Mouse (Mus musculus): ENCODE measurements around the gene Serpina3m. TPM values are rescaled to one million over a fixed set of nuclear protein-coding genes. Genes with fewer than 3 reads are reported as not detected.

Gene Serpina3m
- polyA plus RNA-seq, 1 experiment from 2014 or later: not detected

GRCm38 (mm10) chr12:104403968-104404367 lies 65.7 kb downstream of the Serpina3m start:
- H3K27me3 ChIP-seq: peaks cover 3% of the 10 kb centered on the region
- no peak overlapping the region for H3K4me2 ChIP-seq
- 0 out of 2 replicates have a peak, but pooled peaks cover 6% of the 10 kb centered on the region for H3K4me1 ChIP-seq
- no peak overlapping the region for H3K9ac ChIP-seq
- no peak overlapping the region for H3K27ac ChIP-seq
- H3K36me3 ChIP-seq: no peaks in the 10 kb centered on the region
- no peaks in the 10 kb centered on the region for H3K9me3 ChIP-seq
- H3K4me3 ChIP-seq: no peak overlapping the region
- WGBS: 79% methylated on average over 5 of the region's 5 CpGs
- no peak for ATAC-seq (ENCODE audit: insufficient number of reproducible peaks, insufficient read depth, low FRiP score, low TSS enrichment, low read depth)

GRCm38 (mm10) chr12:104406454-104406885 lies 68.2 kb downstream of the Serpina3m start, which contains the start of gene Serpina3n:
Serpina3n (plus strand) TSS chr12:104406729.
- Histone ChIP-seq H3K36me3 (no peaks in the 10 kb centered on the region), H3K4me2 (no peak within 1 kb of the TSS), H3K4me1 (no peaks in the 10 kb centered on the region), H3K27me3 (peaks cover 3% of the 10 kb centered on the region), H3K4me3 (no peak within 1 kb of the TSS), H3K27ac (no peak within 1 kb of the TSS), H3K9me3 (no peaks in the 10 kb centered on the region), H3K9ac (no peak within 1 kb of the TSS)
- WGBS: 56% methylated on average over 4 of the region's 4 CpGs
- ATAC-seq (ENCODE audit: insufficient number of reproducible peaks, insufficient read depth, low FRiP score, low TSS enrichment, low read depth): no peak

GRCm38 (mm10) chr12:104412507-104412906 lies 74.2 kb downstream of the Serpina3m start:
- WGBS: 85% methylated on average over 6 of the region's 6 CpGs
- Histone ChIP-seq H3K4me3 (no peak overlapping the region), H3K9me3 (no peaks in the 10 kb centered on the region), H3K27ac (no peak overlapping the region), H3K4me2 (no peak overlapping the region), H3K9ac (no peak overlapping the region), H3K4me1 (peaks cover 5% of the 10 kb centered on the region; the same call in 1 of the 2 replicates), H3K36me3 (no peaks in the 10 kb centered on the region), H3K27me3 (peaks cover 3% of the 10 kb centered on the region; the same call in 1 of the 2 replicates)
- ATAC-seq (ENCODE audit: insufficient number of reproducible peaks, insufficient read depth, low FRiP score, low TSS enrichment, low read depth): no peak

- WGBS: 70% methylated on average over 2 of the region's 2 CpGs
- Histone ChIP-seq H3K9me3 (no peaks in the 10 kb centered on the region), H3K4me2 (no peak overlapping the region), H3K4me1 (peaks cover 5% of the 10 kb centered on the region; the same call in 1 of the 2 replicates), H3K27me3 (no peaks in the 10 kb centered on the region), H3K9ac (no peak overlapping the region), H3K36me3 (no peaks in the 10 kb centered on the region), H3K4me3 (no peak overlapping the region), H3K27ac (no peak overlapping the region)
- no peak for ATAC-seq (ENCODE audit: insufficient number of reproducible peaks, insufficient read depth, low FRiP score, low TSS enrichment, low read depth)
Observed at GRCm38 (mm10) chr12:104414576-104414975, 76.3 kb downstream of the Serpina3m start.

- Histone ChIP-seq H3K9ac (no peak overlapping the region), H3K4me2 (no peak overlapping the region), H3K9me3 (no peaks in the 10 kb centered on the region), H3K27ac (no peak overlapping the region), H3K36me3 (no peaks in the 10 kb centered on the region), H3K4me3 (no peak overlapping the region), H3K27me3 (no peaks in the 10 kb centered on the region), H3K4me1 (peaks cover 5% of the 10 kb centered on the region; the same call in 1 of the 2 replicates)
- 40% methylated on average over 6 of the region's 6 CpGs for WGBS
- ATAC-seq (ENCODE audit: insufficient number of reproducible peaks, insufficient read depth, low FRiP score, low TSS enrichment, low read depth): no peak
Observed at GRCm38 (mm10) chr12:104415625-104416315, 77.5 kb downstream of the Serpina3m start.

GRCm38 (mm10) chr12:104418340-104419135 lies 80.3 kb downstream of the Serpina3m start:
- Histone ChIP-seq H3K9ac (no peak overlapping the region), H3K27me3 (no peaks in the 10 kb centered on the region), H3K36me3 (no peaks in the 10 kb centered on the region), H3K4me3 (peak overlapping the region; percentile 30), H3K4me2 (peak overlapping the region; percentile 57), H3K4me1 (peaks cover 5% of the 10 kb centered on the region; the same call in 1 of the 2 replicates), H3K27ac (no peak overlapping the region), H3K9me3 (no peaks in the 10 kb centered on the region)
- no peak for ATAC-seq (ENCODE audit: insufficient number of reproducible peaks, insufficient read depth, low FRiP score, low TSS enrichment, low read depth)
- WGBS: 18% methylated on average over 15 of the region's 17 CpGs

GRCm38 (mm10) chr12:104419136-104419462 lies 80.8 kb downstream of the Serpina3m start:
- Histone ChIP-seq H3K27me3 (no peaks in the 10 kb centered on the region), H3K4me3 (no peak overlapping the region), H3K27ac (no peak overlapping the region), H3K36me3 (no peaks in the 10 kb centered on the region), H3K9me3 (no peaks in the 10 kb centered on the region), H3K4me2 (no peak overlapping the region), H3K9ac (no peak overlapping the region), H3K4me1 (peaks cover 5% of the 10 kb centered on the region; the same call in 1 of the 2 replicates)
- WGBS: 9% methylated on average over 2 of the region's 2 CpGs
- ATAC-seq (ENCODE audit: insufficient number of reproducible peaks, insufficient read depth, low FRiP score, low TSS enrichment, low read depth): 0 out of 2 replicates have a peak, but pooled peaks have one; percentile 23

- Histone ChIP-seq H3K9ac (no peak overlapping the region), H3K4me2 (no peak overlapping the region), H3K9me3 (no peaks in the 10 kb centered on the region), H3K27me3 (no peaks in the 10 kb centered on the region), H3K36me3 (no peaks in the 10 kb centered on the region), H3K4me3 (no peak overlapping the region), H3K27ac (no peak overlapping the region), H3K4me1 (no peaks in the 10 kb centered on the region)
- WGBS: 72% methylated on average over 11 of the region's 11 CpGs
- no peak for ATAC-seq (ENCODE audit: insufficient number of reproducible peaks, insufficient read depth, low FRiP score, low TSS enrichment, low read depth)
Observed at GRCm38 (mm10) chr12:104422615-104423392, 84.5 kb downstream of the Serpina3m start.

GRCm38 (mm10) chr12:104425591-104425990 lies 87.3 kb downstream of the Serpina3m start:
- WGBS: 73% methylated on average over 3 of the region's 3 CpGs
- H3K4me2 ChIP-seq: no peak overlapping the region
- ATAC-seq (ENCODE audit: insufficient number of reproducible peaks, insufficient read depth, low FRiP score, low TSS enrichment, low read depth): no peak

GRCm38 (mm10) chr12:104426915-104427314 lies 88.6 kb downstream of the Serpina3m start:
- H3K36me3 ChIP-seq: no peaks in the 10 kb centered on the region
- no peak overlapping the region for H3K9ac ChIP-seq
- H3K4me3 ChIP-seq: no peak overlapping the region
- H3K27ac ChIP-seq: no peak overlapping the region
- H3K9me3 ChIP-seq: no peaks in the 10 kb centered on the region
- no peak overlapping the region for H3K4me2 ChIP-seq
- WGBS: 4% methylated on average over 7 of the region's 7 CpGs
- ATAC-seq (ENCODE audit: insufficient number of reproducible peaks, insufficient read depth, low FRiP score, low TSS enrichment, low read depth): no peak
- no peaks in the 10 kb centered on the region for H3K4me1 ChIP-seq
- no peaks in the 10 kb centered on the region for H3K27me3 ChIP-seq

More at GRCm38 (mm10) chr12:104425591-104425990, 87.3 kb downstream of the Serpina3m start:
- Histone ChIP-seq H3K9ac (no peak overlapping the region), H3K27me3 (no peaks in the 10 kb centered on the region), H3K4me1 (no peaks in the 10 kb centered on the region), H3K9me3 (no peaks in the 10 kb centered on the region), H3K4me3 (no peak overlapping the region), H3K27ac (no peak overlapping the region), H3K36me3 (no peaks in the 10 kb centered on the region)

- ATAC-seq (ENCODE audit: insufficient number of reproducible peaks, insufficient read depth, low FRiP score, low TSS enrichment, low read depth): no peak; the same call in 1 of the 2 replicates
- WGBS: 34% methylated on average over 10 of the region's 10 CpGs
- H3K27ac ChIP-seq: no peak overlapping the region
Observed at GRCm38 (mm10) chr12:104431359-104431758, 93.1 kb downstream of the Serpina3m start.

More at GRCm38 (mm10) chr12:104431359-104431758, 93.1 kb downstream of the Serpina3m start:
- Histone ChIP-seq H3K9ac (no peak overlapping the region), H3K27me3 (0 out of 2 replicates have a peak, but pooled peaks cover 3% of the 10 kb centered on the region), H3K4me2 (no peak overlapping the region), H3K9me3 (no peaks in the 10 kb centered on the region), H3K4me1 (no peaks in the 10 kb centered on the region), H3K4me3 (no peak overlapping the region), H3K36me3 (no peaks in the 10 kb centered on the region)

Data from embryonic facial prominence, embryonic 13.5 days (tissue).